In genomic region chr7:27166229-27166613, GRCm38 (mm10) we compare ENCODE assay signal across 8 mouse cellular contexts. TPM values are rescaled to one million over a fixed set of nuclear protein-coding genes. Genes with fewer than 3 reads are reported as not detected.
A peak's percentile ranks its signal among the peaks of the same experiment; 100 is the strongest.
DNase-seq lines count a peak whose midpoint lies in the region; ATAC-seq and TF ChIP-seq lines count a peak whose summit lies in the region.

No protein-coding gene starts in this region.

- peaks cover 6% of the 10 kb centered on the region for H3K4me1 ChIP-seq in bone marrow, adult 2 months (ENCODE audit: control insufficient read depth, insufficient read depth, low read length)
- H3K4me1 ChIP-seq in embryonic facial prominence, embryonic 13.5 days: peaks cover 52% of the 10 kb centered on the region
- H3K4me1 ChIP-seq in liver, embryonic 13.5 days (replicated peaks): peaks cover 65% of the 10 kb centered on the region

- TF ChIP-seq CTCF in bone marrow, adult 2 months (IDR thresholded peaks at IDR 0.05; ENCODE audit: control insufficient read depth, insufficient read depth, low read length): no peak

- peak; percentile 72 for ATAC-seq in embryonic facial prominence, embryonic 13.5 days (ENCODE audit: insufficient number of reproducible peaks, insufficient read depth, low FRiP score, low TSS enrichment, low read depth)
- peak; percentile 72 for ATAC-seq in liver, embryonic 13.5 days (ENCODE audit: low read depth)

- H3K4me2 ChIP-seq in embryonic facial prominence, embryonic 13.5 days: peak overlapping the region; percentile 80
- H3K4me2 ChIP-seq in liver, embryonic 13.5 days: peak overlapping the region; percentile 83

- H3K9ac ChIP-seq in embryonic facial prominence, embryonic 13.5 days: peak overlapping the region; percentile 87
- peak overlapping the region; percentile 86 for H3K9ac ChIP-seq in liver, embryonic 13.5 days

- no peaks in the 10 kb centered on the region for H3K9me3 ChIP-seq in embryonic facial prominence, embryonic 13.5 days
- no peaks in the 10 kb centered on the region for H3K9me3 ChIP-seq in liver, embryonic 13.5 days (replicated peaks)

- H3K36me3 ChIP-seq in embryonic facial prominence, embryonic 13.5 days: peaks cover 43% of the 10 kb centered on the region
- peaks cover 41% of the 10 kb centered on the region for H3K36me3 ChIP-seq in liver, embryonic 13.5 days

- under 1% methylated on average over 33 of the region's 43 CpGs for WGBS in bone marrow, adult 2 months
- WGBS in embryonic facial prominence, embryonic 13.5 days: 1% methylated on average over 43 of the region's 43 CpGs
- 1% methylated on average over 38 of the region's 43 CpGs for WGBS in liver, embryonic 13.5 days (ENCODE audit: insufficient replicate concordance)

- no peaks in the 10 kb centered on the region for H3K27me3 ChIP-seq in embryonic facial prominence, embryonic 13.5 days
- H3K27me3 ChIP-seq in liver, embryonic 13.5 days: no peaks in the 10 kb centered on the region

- peak; percentile 36; the same call in 1 of the 2 replicates for TF ChIP-seq POLR2A in bone marrow, adult 2 months (IDR thresholded peaks at IDR 0.05; ENCODE audit: borderline replicate concordance, control insufficient read depth, low read depth, low read length)

- peak overlapping the region; percentile 99 for H3K27ac ChIP-seq in bone marrow, adult 2 months (ENCODE audit: control insufficient read depth, insufficient read depth, low read depth, low read length, poor library complexity)
- H3K27ac ChIP-seq in embryonic facial prominence, embryonic 13.5 days: peak overlapping the region; percentile 97
- H3K27ac ChIP-seq in liver, embryonic 13.5 days: peak overlapping the region; percentile 87

- H3K4me3 ChIP-seq in bone marrow, adult 2 months (replicated peaks; ENCODE audit: control insufficient read depth, low read depth, low read length): peak overlapping the region; percentile 88
- peak overlapping the region; percentile 74 for H3K4me3 ChIP-seq in embryonic facial prominence, embryonic 13.5 days
- H3K4me3 ChIP-seq in liver, embryonic 13.5 days (replicated peaks): peak overlapping the region; percentile 83

- peak; percentile 89 for DNase-seq in CD4-positive, CD25-positive, alpha-beta regulatory T cell, adult 2 months (ENCODE audit: low read depth, low spot score)
- peak; percentile 90 to 92 for DNase-seq in heart, adult 9 months (ENCODE audit: low spot score in 2 of 2)
- peak; percentile 94 for DNase-seq in kidney, adult 9 months
- peak; percentile 76 for DNase-seq in liver, embryonic 13.5 days
- peak; percentile 80 to 84 for DNase-seq in natural killer cell, adult 2 months (ENCODE audit: low spot score in 2 of 2)
- DNase-seq in testis, postnatal 14 days (ENCODE audit: low spot score): peak; percentile 89

RNA-seq across cellular contexts. Expression of gene Egln2, which starts 0.4 kb away (rescaled TPM):
- polyA plus RNA-seq in bone marrow, adult 2 months (2011; ENCODE audit: insufficient read depth, insufficient read length, low replicate concordance, missing spikeins): 50.9 and 92.5 TPM in 2 replicates
- polyA plus RNA-seq in embryonic facial prominence, embryonic 13.5 days (2015; fragmentation: Nextera tagmentation; extraction: Ambion mirVana): 69.2 and 77.7 TPM in 2 replicates
- 27.6 and 28.7 TPM in 2 replicates for polyA plus RNA-seq in liver, embryonic 13.5 days (2015; fragmentation: Nextera tagmentation; extraction: Ambion mirVana)

RNA-seq across cellular contexts. Expression of gene Rab4b, which starts 12.5 kb away (rescaled TPM):
- 35.7 and 73.7 TPM in 2 replicates for polyA plus RNA-seq in bone marrow, adult 2 months (2011; ENCODE audit: insufficient read depth, insufficient read length, low replicate concordance, missing spikeins)
- polyA plus RNA-seq in embryonic facial prominence, embryonic 13.5 days (2015; fragmentation: Nextera tagmentation; extraction: Ambion mirVana): 72.2 and 74.2 TPM in 2 replicates
- polyA plus RNA-seq in liver, embryonic 13.5 days (2015; fragmentation: Nextera tagmentation; extraction: Ambion mirVana): 28.5 and 28.6 TPM in 2 replicates

RNA-seq across cellular contexts. Expression of gene Cyp2t4, which starts 12.7 kb away (rescaled TPM):
- not detected in 2 replicates for polyA plus RNA-seq in bone marrow, adult 2 months (2011; ENCODE audit: insufficient read depth, insufficient read length, low replicate concordance, missing spikeins)
- 0.25 and 0.32 TPM in 2 replicates for polyA plus RNA-seq in embryonic facial prominence, embryonic 13.5 days (2015; fragmentation: Nextera tagmentation; extraction: Ambion mirVana)
- polyA plus RNA-seq in liver, embryonic 13.5 days (2015; fragmentation: Nextera tagmentation; extraction: Ambion mirVana): 0.06 TPM in 1 of 2 replicates, not detected in the other

RNA-seq across cellular contexts. Expression of gene Gm21983, which starts 14.7 kb away (rescaled TPM):
- polyA plus RNA-seq in bone marrow, adult 2 months (2011; ENCODE audit: insufficient read depth, insufficient read length, low replicate concordance, missing spikeins): not detected in 2 replicates
- 2.2 and 5.2 TPM in 2 replicates for polyA plus RNA-seq in embryonic facial prominence, embryonic 13.5 days (2015; fragmentation: Nextera tagmentation; extraction: Ambion mirVana)
- polyA plus RNA-seq in liver, embryonic 13.5 days (2015; fragmentation: Nextera tagmentation; extraction: Ambion mirVana): 0.46 TPM in 1 of 2 replicates, not detected in the other

RNA-seq across cellular contexts. Expression of gene Mia, which starts 14.7 kb away (rescaled TPM):
- not detected in 2 replicates for polyA plus RNA-seq in bone marrow, adult 2 months (2011; ENCODE audit: insufficient read depth, insufficient read length, low replicate concordance, missing spikeins)
- 60.5 and 96.6 TPM in 2 replicates for polyA plus RNA-seq in embryonic facial prominence, embryonic 13.5 days (2015; fragmentation: Nextera tagmentation; extraction: Ambion mirVana)
- polyA plus RNA-seq in liver, embryonic 13.5 days (2015; fragmentation: Nextera tagmentation; extraction: Ambion mirVana): 0.85 TPM in 1 of 2 replicates, not detected in the other

Comparison
In these comparisons a context has a peak if more than half of its experiments do, and no peak if none do; other contexts are left out.
1. Peak in every context shown above with its lines: DNase-seq, ATAC-seq, H3K4me3 ChIP-seq and H3K27ac ChIP-seq.